Mouse (Mus musculus) gonadal fat pad, adult 2 months (tissue): ENCODE results near the gene Ltf. TPM values are rescaled to one million over a fixed set of nuclear protein-coding genes. Genes with fewer than 3 reads are reported as not detected.

Experiments used
- DNase-seq: peaks from one replicate; pipeline ENCODE4 v3.0.0-alpha.2; 2012; ENCODE audit warnings: low read depth
- polyA plus RNA-seq: library from polyadenylated mRNA; depleted of rRNA; stranded (reverse); fragments of >200 nt; gene quantifications from 2 replicates; pipeline ENCODE4 v1.2.3, GENCODE M21; 2012

The Ltf gene
- polyA plus RNA-seq, 1 experiment, result 92.0 TPM

DNA sequence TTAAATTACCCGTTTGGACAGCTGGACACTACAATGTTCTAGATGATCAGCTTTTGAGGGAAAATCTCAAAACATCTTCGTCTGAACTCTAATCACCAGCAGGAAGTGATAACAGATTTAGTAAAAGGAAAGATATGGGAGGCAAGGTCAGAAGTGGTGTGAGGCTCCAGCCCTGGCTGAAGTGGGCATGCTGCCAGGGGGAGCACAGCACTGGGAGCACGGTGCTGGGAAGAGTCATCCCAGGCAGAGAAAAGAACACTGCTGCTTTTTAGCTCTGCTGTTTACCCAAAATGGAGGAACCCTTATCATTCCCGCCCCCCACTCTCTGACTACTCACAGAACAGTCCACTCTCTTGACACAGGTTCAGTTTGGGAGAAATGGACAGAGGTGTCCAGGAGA lies 20.9 kb downstream of the Ltf start:
- no peak for DNase-seq

DNA sequence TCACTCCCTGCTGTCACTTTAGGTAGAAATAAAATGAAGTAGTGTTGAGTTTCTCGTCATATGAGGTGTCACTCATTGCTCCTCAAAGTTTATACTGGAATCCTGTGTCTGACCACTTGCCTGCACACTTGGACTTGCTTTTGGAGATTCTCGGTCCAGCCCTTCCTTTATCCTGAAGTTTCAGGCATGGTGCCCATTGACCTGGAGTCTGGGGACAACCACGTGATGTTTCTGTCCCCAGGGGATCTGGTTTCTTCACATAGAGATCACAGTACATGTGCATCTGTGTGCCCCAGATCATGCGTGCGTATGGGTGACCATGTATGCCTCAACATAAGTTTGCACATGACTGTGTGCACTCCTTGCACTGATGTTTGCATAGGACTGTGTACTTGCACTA lies 23.2 kb downstream of the Ltf start:
- no peak for DNase-seq

GRCm38 (mm10) chr9:111046222-111046621 lies 27.2 kb downstream of the Ltf start:
- DNase-seq, result no peak

- DNase-seq, result no peak
These were observed 28.2 kb downstream of the Ltf start for GRCm38 (mm10) chr9:111047266-111047665.

GRCm38 (mm10) chr9:111048452-111048851 lies 29.4 kb downstream of the Ltf start:
- no peak for DNase-seq

- DNase-seq, result no peak
These were observed 35.9 kb downstream of the Ltf start for GRCm38 (mm10) chr9:111054923-111055322.

DNA sequence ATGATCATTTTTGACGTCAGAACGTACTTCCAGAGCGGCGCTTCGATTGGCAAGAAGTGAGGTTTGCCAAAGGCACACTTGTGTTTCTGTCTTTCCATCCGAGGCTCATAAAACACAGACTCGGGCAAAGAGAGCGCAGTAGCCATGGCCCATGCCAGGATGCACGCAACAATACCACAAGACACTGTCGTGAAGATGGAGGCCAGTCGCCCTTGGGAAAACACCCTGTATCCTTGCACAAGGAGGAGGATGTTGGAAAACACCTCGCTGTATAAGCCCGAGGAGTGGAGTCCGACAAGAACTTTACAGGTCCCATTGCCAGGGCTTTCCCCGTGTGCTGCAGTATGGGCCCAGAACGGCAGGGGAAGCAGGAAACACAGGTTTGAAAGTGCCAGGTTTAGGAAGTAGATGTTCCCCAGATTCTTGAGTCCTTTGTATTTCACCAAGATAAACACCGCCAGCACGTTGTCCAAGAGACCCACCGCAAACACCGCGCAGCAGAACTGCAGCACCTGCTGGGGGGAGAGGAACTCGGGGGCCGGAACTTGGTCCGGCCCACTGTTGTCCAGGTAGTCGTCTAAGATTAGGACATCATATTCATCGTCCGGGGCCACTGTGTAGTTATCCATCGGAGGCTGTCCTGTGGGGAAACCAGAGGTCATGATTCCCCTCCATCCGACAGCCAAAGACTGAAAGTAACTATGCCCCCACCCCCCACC lies 36.9 kb downstream of the Ltf start:
- DNase-seq, result no peak

DNA sequence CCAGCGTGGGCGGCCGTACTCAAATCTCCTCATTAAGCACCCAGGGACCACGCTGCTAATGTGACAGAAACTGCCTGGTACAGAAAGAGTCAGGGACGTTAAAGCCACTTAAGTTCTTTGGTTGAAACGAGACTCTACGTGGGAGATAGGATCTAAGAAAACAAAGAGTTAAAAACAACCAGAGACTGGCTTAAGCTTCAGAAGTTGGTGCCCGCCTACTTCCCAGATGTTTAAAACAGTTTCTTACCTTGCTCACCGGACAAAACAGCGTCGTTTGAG lies 37.4 kb downstream of the Ltf start:
- no peak for DNase-seq

DNA sequence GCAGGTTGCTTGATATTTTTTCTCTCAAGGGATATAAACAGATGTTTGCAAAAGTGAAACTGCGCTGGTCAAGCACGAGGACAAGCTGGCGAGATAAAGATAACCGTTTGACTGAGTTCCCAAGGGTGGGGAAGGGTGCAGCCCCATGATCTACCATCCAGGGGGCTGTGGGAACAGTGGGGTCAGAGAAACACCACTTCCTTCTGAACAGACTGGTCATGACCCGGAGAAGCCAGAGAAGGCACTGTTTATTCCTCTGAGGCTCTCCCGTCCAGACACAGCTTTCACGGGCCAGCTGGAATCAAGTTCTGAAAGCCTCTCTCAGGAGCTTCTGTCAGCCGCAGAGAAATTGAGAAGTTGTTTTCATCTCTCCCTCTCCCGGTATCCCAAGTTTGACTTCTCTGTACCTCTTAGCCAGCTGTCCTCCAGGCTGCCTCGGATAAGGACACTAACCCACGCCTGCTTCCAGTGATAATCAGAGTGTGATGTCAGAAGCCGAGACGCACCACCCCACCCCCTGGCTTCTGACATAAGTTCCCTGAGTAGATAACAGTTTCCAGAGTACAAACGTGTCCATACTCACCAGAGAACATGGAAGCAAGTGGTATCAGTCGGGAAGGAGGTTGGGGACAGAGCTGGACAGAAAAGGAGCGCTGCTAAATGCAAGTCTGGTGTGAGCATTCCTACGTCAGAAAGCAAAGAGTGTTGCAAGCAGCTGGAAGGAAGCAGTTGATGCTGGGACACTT lies 37.9 kb downstream of the Ltf start, which contains the start of gene Ccrl2:
TSS of gene Ccrl2 (minus strand) at position 722 of the 746 bp plus-strand sequence.
- DNase-seq, result no peak

DNA sequence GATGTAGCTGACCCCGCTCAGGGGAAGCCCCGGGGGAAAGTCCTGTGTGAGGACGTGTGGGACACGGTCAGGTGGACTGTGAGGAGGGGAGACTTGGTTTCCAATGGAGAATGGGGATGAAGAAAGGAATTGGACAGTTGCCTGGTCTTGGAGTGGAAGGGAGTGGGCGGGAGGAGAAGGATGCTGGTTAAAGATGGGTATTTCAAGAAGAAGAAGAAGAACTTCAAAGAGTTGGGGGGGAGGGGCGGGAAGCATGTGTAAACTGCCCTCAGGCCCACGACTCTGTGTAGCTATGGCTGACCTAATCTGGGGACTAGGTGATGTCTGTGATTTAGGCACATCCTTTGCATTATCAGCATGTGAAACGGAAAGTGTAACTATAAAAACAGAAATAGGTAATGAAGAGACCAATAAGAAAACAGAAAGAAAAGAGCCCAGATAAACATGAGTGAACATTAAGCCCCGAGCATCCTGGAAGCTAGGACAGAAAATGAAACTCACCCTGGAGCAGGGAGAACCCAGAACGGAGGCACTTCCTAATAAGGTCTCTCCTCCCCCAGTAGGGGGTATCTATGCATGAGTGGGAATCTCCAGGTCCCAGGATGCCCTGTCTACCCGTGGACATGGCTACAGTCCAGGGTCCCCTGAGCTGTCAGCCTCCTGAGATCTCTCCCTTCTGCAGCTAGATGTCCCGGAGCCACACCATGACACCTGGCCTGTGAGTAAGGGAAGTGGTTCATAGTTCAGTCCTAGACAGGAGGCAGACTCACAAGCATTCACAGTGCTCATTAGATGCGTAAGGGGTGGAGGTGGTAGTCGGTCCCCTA lies 38.7 kb downstream of the Ltf start:
- no peak for DNase-seq

GRCm38 (mm10) chr9:111058943-111059556 lies 40.0 kb downstream of the Ltf start:
- no peak for DNase-seq

DNA sequence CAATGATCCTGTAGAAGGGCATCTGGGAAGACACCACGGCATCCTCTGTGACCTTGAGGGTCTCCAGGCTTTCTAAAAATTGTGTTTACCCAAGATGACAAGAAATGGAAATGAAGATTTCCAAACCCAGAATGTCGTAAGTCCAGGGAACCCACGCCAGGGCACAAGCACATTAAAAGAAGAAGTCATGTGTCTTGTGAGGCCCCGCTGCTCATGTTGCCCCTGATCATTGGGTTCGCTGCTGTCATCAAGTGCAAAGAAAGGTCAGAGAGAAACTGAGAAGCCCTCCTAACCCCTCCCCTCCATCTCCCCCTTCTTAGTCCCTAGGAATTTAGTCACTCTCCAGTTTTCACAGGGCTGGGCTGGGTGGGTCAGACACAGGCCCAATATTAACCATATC lies 43.8 kb downstream of the Ltf start:
- DNase-seq, result no peak

- no peak for DNase-seq
These were observed 48.0 kb downstream of the Ltf start for GRCm38 (mm10) chr9:111067052-111067451.

DNA sequence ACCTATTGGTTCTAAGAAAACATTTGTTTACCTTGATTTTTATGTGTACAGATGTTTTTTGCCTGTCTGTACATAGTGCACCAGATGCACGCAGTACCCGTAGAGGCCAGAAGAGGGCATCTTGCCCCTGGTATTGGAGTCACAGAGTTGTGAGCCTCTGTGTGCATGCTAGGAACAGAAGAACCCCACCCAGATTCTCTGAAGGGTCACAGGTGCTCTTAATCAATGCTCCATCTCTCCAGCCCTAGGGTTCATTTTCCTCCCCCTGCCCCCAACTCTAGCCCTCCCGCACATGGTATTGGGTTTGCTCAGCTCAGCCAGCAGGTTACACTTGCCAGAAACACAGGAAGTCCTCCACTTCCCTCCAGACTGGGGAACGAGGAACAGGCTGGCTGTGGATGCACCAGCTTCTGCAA lies 51.5 kb downstream of the Ltf start:
- DNase-seq, result no peak

DNA sequence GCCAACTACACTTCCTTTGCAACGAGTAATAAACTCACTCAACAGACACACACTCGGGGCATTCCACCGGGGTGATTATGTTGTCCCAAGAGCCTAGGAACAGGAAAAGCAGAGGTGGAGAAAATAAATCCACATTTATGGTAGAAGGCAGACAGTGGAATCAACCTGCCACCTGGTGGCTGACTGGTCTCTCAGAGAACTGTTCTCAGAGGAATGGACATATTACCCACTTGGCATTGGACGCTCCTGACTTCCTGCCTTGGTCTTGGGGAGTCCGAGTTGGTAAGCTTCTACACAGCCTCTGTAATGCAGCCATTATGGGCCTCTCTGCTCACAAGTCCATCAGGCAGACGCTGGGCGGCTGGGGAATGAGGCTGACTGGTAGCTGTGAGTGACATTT lies 53.1 kb downstream of the Ltf start:
- no peak for DNase-seq

DNA sequence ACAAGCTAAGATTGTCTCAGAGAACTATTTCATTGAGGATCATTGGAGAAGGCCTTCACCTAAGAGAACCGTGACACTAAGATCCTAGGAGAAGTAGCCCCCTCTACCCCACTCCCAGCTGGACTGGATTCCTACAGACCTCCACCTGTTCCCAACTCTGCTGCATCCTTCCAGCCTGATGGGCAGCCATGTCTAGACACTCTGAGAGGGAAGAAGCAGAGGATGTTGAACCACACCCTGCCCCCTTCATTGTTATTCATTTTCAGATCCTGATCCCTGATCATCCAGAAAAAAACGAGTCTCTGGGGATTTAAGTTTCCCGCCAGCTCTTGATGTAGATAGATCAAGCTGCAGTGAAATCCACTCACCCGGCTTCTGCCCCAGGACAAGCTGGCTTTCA lies 53.9 kb downstream of the Ltf start:
- DNase-seq, result no peak

- DNase-seq, result no peak
These were observed 58.7 kb downstream of the Ltf start for GRCm38 (mm10) chr9:111077745-111078144.

GRCm38 (mm10) chr9:111080801-111081200 lies 61.7 kb downstream of the Ltf start:
- no peak for DNase-seq

GRCm38 (mm10) chr9:111081765-111082164 lies 62.7 kb downstream of the Ltf start:
- no peak for DNase-seq

DNA sequence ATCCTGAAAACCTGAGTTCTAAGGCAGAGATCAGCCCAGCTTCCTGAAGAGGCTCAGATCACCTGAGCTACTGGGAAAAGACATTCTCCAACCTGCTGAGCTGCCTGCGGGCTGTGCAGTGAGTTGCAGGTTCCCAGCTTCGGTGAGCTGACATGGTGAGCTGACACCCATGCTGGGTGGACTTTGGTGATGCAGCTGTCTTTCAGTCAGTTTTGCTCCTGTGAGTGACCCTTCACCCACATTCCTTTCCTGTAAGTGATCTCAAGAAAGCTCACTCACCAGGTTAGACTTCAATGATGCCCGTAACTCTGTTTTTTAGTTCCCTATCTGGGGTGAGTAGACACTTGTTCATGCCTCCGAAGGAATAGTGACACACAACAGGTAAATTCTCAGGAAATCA lies 66.3 kb downstream of the Ltf start:
- no peak for DNase-seq

DNA sequence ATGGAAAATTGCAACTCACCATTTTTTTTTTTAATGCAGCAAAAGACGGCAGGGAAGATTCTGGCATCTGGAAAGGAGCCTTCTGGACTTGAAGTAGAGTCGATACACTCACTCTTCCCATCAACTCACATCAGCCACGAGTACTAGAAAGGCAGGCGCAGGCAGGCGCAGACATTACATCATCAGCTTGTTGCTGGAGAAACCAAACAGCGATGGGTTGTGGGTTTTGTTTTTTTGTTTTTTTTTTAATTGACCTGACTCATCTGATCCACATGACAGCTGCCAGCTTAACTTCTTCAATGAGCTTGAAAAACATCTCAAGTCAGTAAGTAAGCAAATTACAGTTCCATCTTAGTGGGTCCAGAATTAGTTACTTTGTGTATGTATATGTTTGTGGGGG lies 67.1 kb downstream of the Ltf start:
- no peak for DNase-seq

GRCm38 (mm10) chr9:111086995-111087606 lies 68.0 kb downstream of the Ltf start:
- no peak for DNase-seq
